Mouse (Mus musculus): ENCODE data around the gene Hoxc8. TPM values are rescaled to one million over a fixed set of nuclear protein-coding genes. Genes with fewer than 3 reads are reported as not detected.

Gene Hoxc8
- total and polyA plus RNA-seq, 3 experiments = 0.31 to 1.7 TPM; not detected in 1

GRCm38 (mm10) chr15:102979936-102980335 lies 10.5 kb upstream of the Hoxc8 start:
- Histone ChIP-seq H3K4me3 (ENCODE audit: control insufficient read depth in 1 of 2, insufficient read depth in 1 of 2, low read depth in 2 of 2, low read length in 2 of 2) (no peak overlapping the region), H3K79me2 (ENCODE audit: control insufficient read depth, insufficient read depth, low read length, poor library complexity) (peaks cover 53% of the 10 kb centered on the region), H3K4me1 (ENCODE audit: control insufficient read depth in 1 of 2, insufficient read depth in 2 of 2, low read length in 2 of 2) (peaks cover 16 to 23% of the 10 kb centered on the region in 2 experiments), H3K27me3 (ENCODE audit: control insufficient read depth in 1 of 2, insufficient read depth in 2 of 2, low read length in 2 of 2) (no peaks in the 10 kb centered on the region), H3K9me3 (replicated peaks; ENCODE audit: insufficient read depth, low read length) (no peaks in the 10 kb centered on the region), H3K9ac (ENCODE audit: control insufficient read depth, low read depth, low read length, poor library complexity, severe bottlenecking) (no peak overlapping the region), H3K27ac (ENCODE audit: control insufficient read depth, low read depth, low read length) (no peak overlapping the region), H3K36me3 (ENCODE audit: control insufficient read depth in 1 of 2, insufficient read depth in 2 of 2, low read length in 2 of 2) (peaks cover 0 to 18% of the 10 kb centered on the region in 2 experiments; a peak in 3 of 4 replicates)
- TF ChIP-seq POLR2A (IDR thresholded peaks at IDR 0.05; ENCODE audit: control insufficient read depth in 1 of 2, insufficient read depth in 1 of 2, low read depth in 1 of 2, low read length in 2 of 2, poor library complexity in 1 of 2) (no peak), RCOR1 (IDR thresholded peaks at IDR 0.05; ENCODE audit: low read depth, low read length) (no peak), TAL1 (IDR thresholded peaks at IDR 0.05; ENCODE audit: low read length) (no peak), E2F4 (IDR thresholded peaks at IDR 0.05; ENCODE audit: borderline replicate concordance, low read depth, low read length) (no peak), UBTF (IDR thresholded peaks at IDR 0.05; ENCODE audit: borderline replicate concordance, insufficient read depth, low read depth, low read length) (no peak), SMC3 (IDR thresholded peaks at IDR 0.05; ENCODE audit: low read depth, low read length) (no peak), MEF2A (IDR thresholded peaks at IDR 0.05; ENCODE audit: extremely low read depth, insufficient replicate concordance, low read depth, low read length, poor library complexity, severe bottlenecking) (no peak), USF1 (IDR thresholded peaks at IDR 0.05; ENCODE audit: low read depth, low read length) (no peak), ETS1 (IDR thresholded peaks at IDR 0.05; ENCODE audit: low read depth, low read length) (no peak), MAZ (IDR thresholded peaks at IDR 0.05; ENCODE audit: low read depth, low read length) (no peak), MAFK (IDR thresholded peaks at IDR 0.05; ENCODE audit: borderline replicate concordance, low read depth, low read length) (no peak), RAD21 (IDR thresholded peaks at IDR 0.05; ENCODE audit: low read depth, low read length) (no peak), MYC (IDR thresholded peaks at IDR 0.05; ENCODE audit: low read depth, low read length) (no peak)
- DNase-seq (ENCODE audit: low read depth, low spot score) = no peak

GRCm38 (mm10) chr15:102980352-102980751 lies 10.1 kb upstream of the Hoxc8 start:
- DNase-seq (ENCODE audit: low read depth, low spot score) = no peak
- Histone ChIP-seq H3K9me3 (replicated peaks; ENCODE audit: insufficient read depth, low read length) (no peaks in the 10 kb centered on the region), H3K27ac (ENCODE audit: control insufficient read depth, low read depth, low read length) (no peak overlapping the region), H3K36me3 (ENCODE audit: control insufficient read depth in 1 of 2, insufficient read depth in 2 of 2, low read length in 2 of 2) (peaks cover 0 to 18% of the 10 kb centered on the region in 2 experiments; a peak in 3 of 4 replicates), H3K27me3 (ENCODE audit: control insufficient read depth in 1 of 2, insufficient read depth in 2 of 2, low read length in 2 of 2) (no peaks in the 10 kb centered on the region), H3K4me3 (ENCODE audit: control insufficient read depth in 1 of 2, insufficient read depth in 1 of 2, low read depth in 2 of 2, low read length in 2 of 2) (no peak overlapping the region), H3K4me1 (ENCODE audit: control insufficient read depth in 1 of 2, insufficient read depth in 2 of 2, low read length in 2 of 2) (peaks cover 16 to 23% of the 10 kb centered on the region in 2 experiments), H3K9ac (ENCODE audit: control insufficient read depth, low read depth, low read length, poor library complexity, severe bottlenecking) (peak overlapping the region; percentile 56; the same call in 1 of the 2 replicates), H3K79me2 (ENCODE audit: control insufficient read depth, insufficient read depth, low read length, poor library complexity) (peaks cover 51% of the 10 kb centered on the region)
- TF ChIP-seq ELF1 (IDR thresholded peaks at IDR 0.05; ENCODE audit: low read depth, low read length) (no peak), ZNF384 (IDR thresholded peaks at IDR 0.05; ENCODE audit: low read depth, low read length) (no peak), ZC3H11A (IDR thresholded peaks at IDR 0.05; ENCODE audit: low read depth, low read length) (no peak), UBTF (IDR thresholded peaks at IDR 0.05; ENCODE audit: borderline replicate concordance, insufficient read depth, low read depth, low read length) (no peak), MXI1 (IDR thresholded peaks at IDR 0.05; ENCODE audit: low read depth, low read length) (no peak), NELFE (IDR thresholded peaks at IDR 0.05; ENCODE audit: low read depth, low read length) (no peak)
